Mouse (Mus musculus): Measurements from ENCODE around the gene Cdc42se2. TPM values are rescaled to one million over a fixed set of nuclear protein-coding genes. Genes with fewer than 3 reads are reported as not detected.

The Cdc42se2 gene
- polyA plus RNA-seq, 1 experiment, result 0.27 TPM

- no peaks in the 10 kb centered on the region for H3K36me3 ChIP-seq (ENCODE audit: control insufficient read depth)
- no peak for TF ChIP-seq GATA1 (IDR thresholded peaks at IDR 0.05; ENCODE audit: low read length)
- TF ChIP-seq TAL1 (IDR thresholded peaks at IDR 0.05; ENCODE audit: low read length), result no peak
- H3K27me3 ChIP-seq (ENCODE audit: control insufficient read depth), result no peaks in the 10 kb centered on the region
- H3K4me3 ChIP-seq (replicated peaks), result no peak overlapping the region
- peaks cover 7% of the 10 kb centered on the region for H3K4me1 ChIP-seq (ENCODE audit: control insufficient read depth)
- H3K9me3 ChIP-seq (ENCODE audit: control insufficient read depth, low read length), result no peaks in the 10 kb centered on the region
These were observed 17.6 kb downstream of the Cdc42se2 start for GRCm38 (mm10) chr11:54769843-54770242.

GRCm38 (mm10) chr11:54768116-54768690 is 19.3 kb downstream of the Cdc42se2 start:
- Histone ChIP-seq H3K4me3 (replicated peaks) (no peak overlapping the region), H3K9me3 (ENCODE audit: control insufficient read depth, low read length) (no peaks in the 10 kb centered on the region), H3K4me1 (ENCODE audit: control insufficient read depth) (peaks cover 3% of the 10 kb centered on the region), H3K36me3 (ENCODE audit: control insufficient read depth) (no peaks in the 10 kb centered on the region), H3K27me3 (ENCODE audit: control insufficient read depth) (no peaks in the 10 kb centered on the region)
- no peak for TF ChIP-seq GATA1 (IDR thresholded peaks at IDR 0.05; ENCODE audit: low read length)

GRCm38 (mm10) chr11:54764759-54765158 is 22.7 kb downstream of the Cdc42se2 start:
- no peak for TF ChIP-seq GATA1 (IDR thresholded peaks at IDR 0.05; ENCODE audit: low read length)
- TF ChIP-seq TAL1 (IDR thresholded peaks at IDR 0.05; ENCODE audit: low read length), result no peak
- Histone ChIP-seq H3K9me3 (ENCODE audit: control insufficient read depth, low read length) (no peaks in the 10 kb centered on the region), H3K4me3 (replicated peaks) (no peak overlapping the region), H3K36me3 (ENCODE audit: control insufficient read depth) (no peaks in the 10 kb centered on the region), H3K27me3 (ENCODE audit: control insufficient read depth) (no peaks in the 10 kb centered on the region), H3K4me1 (ENCODE audit: control insufficient read depth) (peaks cover 3% of the 10 kb centered on the region)

- no peaks in the 10 kb centered on the region for H3K9me3 ChIP-seq (ENCODE audit: control insufficient read depth, low read length)
- no peak overlapping the region for H3K4me3 ChIP-seq (replicated peaks)
- H3K27me3 ChIP-seq (ENCODE audit: control insufficient read depth), result no peaks in the 10 kb centered on the region
- TF ChIP-seq TAL1 (IDR thresholded peaks at IDR 0.05; ENCODE audit: low read length) (no peak), GATA1 (IDR thresholded peaks at IDR 0.05; ENCODE audit: low read length) (no peak)
- H3K4me1 ChIP-seq (ENCODE audit: control insufficient read depth), result peaks cover 3% of the 10 kb centered on the region
- no peaks in the 10 kb centered on the region for H3K36me3 ChIP-seq (ENCODE audit: control insufficient read depth)
These were observed 23.4 kb downstream of the Cdc42se2 start for GRCm38 (mm10) chr11:54764026-54764425.

- H3K4me1 ChIP-seq (ENCODE audit: control insufficient read depth), result peaks cover 3% of the 10 kb centered on the region
- no peaks in the 10 kb centered on the region for H3K36me3 ChIP-seq (ENCODE audit: control insufficient read depth)
- H3K4me3 ChIP-seq (replicated peaks), result no peak overlapping the region
- no peak for TF ChIP-seq TAL1 (IDR thresholded peaks at IDR 0.05; ENCODE audit: low read length)
- TF ChIP-seq GATA1 (IDR thresholded peaks at IDR 0.05; ENCODE audit: low read length), result no peak
- no peaks in the 10 kb centered on the region for H3K9me3 ChIP-seq (ENCODE audit: control insufficient read depth, low read length)
- H3K27me3 ChIP-seq (ENCODE audit: control insufficient read depth), result no peaks in the 10 kb centered on the region
These were observed 24.7 kb downstream of the Cdc42se2 start for GRCm38 (mm10) chr11:54762735-54763134.

GRCm38 (mm10) chr11:54757993-54758392 is 29.5 kb downstream of the Cdc42se2 start:
- Histone ChIP-seq H3K4me1 (ENCODE audit: control insufficient read depth) (peaks cover 2% of the 10 kb centered on the region), H3K36me3 (ENCODE audit: control insufficient read depth) (peaks cover 7% of the 10 kb centered on the region), H3K4me3 (replicated peaks) (no peak overlapping the region), H3K27me3 (ENCODE audit: control insufficient read depth) (no peaks in the 10 kb centered on the region), H3K9me3 (ENCODE audit: control insufficient read depth, low read length) (no peaks in the 10 kb centered on the region)
- TF ChIP-seq GATA1 (IDR thresholded peaks at IDR 0.05; ENCODE audit: low read length), result no peak
- TF ChIP-seq TAL1 (IDR thresholded peaks at IDR 0.05; ENCODE audit: low read length), result no peak

- no peaks in the 10 kb centered on the region for H3K27me3 ChIP-seq (ENCODE audit: control insufficient read depth)
- peaks cover 10% of the 10 kb centered on the region for H3K36me3 ChIP-seq (ENCODE audit: control insufficient read depth)
- no peak for TF ChIP-seq GATA1 (IDR thresholded peaks at IDR 0.05; ENCODE audit: low read length)
- TF ChIP-seq TAL1 (IDR thresholded peaks at IDR 0.05; ENCODE audit: low read length), result no peak
These were observed 32.3 kb downstream of the Cdc42se2 start for GRCm38 (mm10) chr11:54755148-54755664.

GRCm38 (mm10) chr11:54754301-54755147 is 33.0 kb downstream of the Cdc42se2 start:
- peaks cover 10% of the 10 kb centered on the region for H3K36me3 ChIP-seq (ENCODE audit: control insufficient read depth)

More at GRCm38 (mm10) chr11:54755148-54755664, 32.3 kb downstream of the Cdc42se2 start:
- Histone ChIP-seq H3K4me1 (ENCODE audit: control insufficient read depth) (peaks cover 5% of the 10 kb centered on the region), H3K4me3 (replicated peaks) (no peak overlapping the region), H3K9me3 (ENCODE audit: control insufficient read depth, low read length) (no peaks in the 10 kb centered on the region)

GRCm38 (mm10) chr11:54751502-54751901 is 36.0 kb downstream of the Cdc42se2 start:
- Histone ChIP-seq H3K9me3 (ENCODE audit: control insufficient read depth, low read length) (no peaks in the 10 kb centered on the region), H3K27me3 (ENCODE audit: control insufficient read depth) (no peaks in the 10 kb centered on the region), H3K36me3 (ENCODE audit: control insufficient read depth) (peaks cover 10% of the 10 kb centered on the region), H3K4me3 (replicated peaks) (no peak overlapping the region), H3K4me1 (ENCODE audit: control insufficient read depth) (peaks cover 3% of the 10 kb centered on the region)
- TF ChIP-seq TAL1 (IDR thresholded peaks at IDR 0.05; ENCODE audit: low read length) (no peak), GATA1 (IDR thresholded peaks at IDR 0.05; ENCODE audit: low read length) (no peak)

More at GRCm38 (mm10) chr11:54754301-54755147, 33.0 kb downstream of the Cdc42se2 start:
- TF ChIP-seq GATA1 (IDR thresholded peaks at IDR 0.05; ENCODE audit: low read length) (no peak), TAL1 (IDR thresholded peaks at IDR 0.05; ENCODE audit: low read length) (no peak)
- Histone ChIP-seq H3K27me3 (ENCODE audit: control insufficient read depth) (no peaks in the 10 kb centered on the region), H3K4me1 (ENCODE audit: control insufficient read depth) (peaks cover 5% of the 10 kb centered on the region), H3K4me3 (replicated peaks) (no peak overlapping the region), H3K9me3 (ENCODE audit: control insufficient read depth, low read length) (no peaks in the 10 kb centered on the region)
